Mouse (Mus musculus) G1E (cell line): Measurements from ENCODE around the gene Fam170b.

ENCODE experiments used
- CTCF ChIP-seq: IDR thresholded peaks from 2 replicates; pipeline ENCODE4 v1.5.1; 2012; ENCODE audit warnings: low read depth, low read length, inconsistent platforms, mixed read lengths
- GATA1 ChIP-seq: IDR thresholded peaks from 2 replicates; pipeline ENCODE4 v1.6.1; 2012; ENCODE audit warnings: borderline replicate concordance, low read length, inconsistent platforms, mixed read lengths
- GATA2 ChIP-seq: IDR thresholded peaks from 2 replicates; pipeline ENCODE4 v1.6.1; 2012; ENCODE audit warnings: low read depth, low read length, inconsistent platforms, borderline replicate concordance
- POLR2AphosphoS5 ChIP-seq: IDR thresholded peaks from 2 replicates; pipeline ENCODE4 v1.6.1; 2012; ENCODE audit warnings: low read depth, low read length, inconsistent platforms; ENCODE audit not compliant: insufficient replicate concordance
- TAL1 ChIP-seq: conservative IDR thresholded peaks from 2 replicates; pipeline ENCODE4 v1.6.1; 2012; ENCODE audit warnings: low read depth, low read length, inconsistent platforms, mixed read lengths

DNA sequence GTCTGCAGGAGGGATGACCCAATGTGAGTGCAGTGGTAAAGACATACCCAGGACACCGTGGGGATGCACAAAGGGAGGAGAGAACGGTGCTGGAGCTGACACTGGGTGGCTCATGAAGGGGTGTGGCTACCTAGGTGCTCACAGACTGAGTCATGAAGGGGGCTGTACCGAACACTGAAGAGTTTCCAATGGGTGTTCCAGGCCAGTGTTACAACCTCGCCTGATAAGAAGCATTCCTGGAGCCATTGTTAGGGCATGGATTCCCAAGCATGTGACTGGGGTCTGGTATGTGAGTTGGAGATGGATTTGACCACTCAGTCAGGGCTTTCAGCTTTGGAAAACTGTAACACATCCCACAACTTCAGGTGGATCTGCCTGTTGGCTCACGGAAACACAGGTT, 38.2 kb downstream of the Fam170b start:
- TF ChIP-seq TAL1 (no peak), CTCF (no peak), GATA1 (no peak), POLR2AphosphoS5 (no peak), GATA2 (no peak)
